Mouse (Mus musculus): ENCODE data around the gene Prune2. TPM values are rescaled to one million over a fixed set of nuclear protein-coding genes. Genes with fewer than 3 reads are reported as not detected.

Prune2 gene
- polyA plus RNA-seq, 1 experiment, result 0.22 TPM

GRCm38 (mm10) chr19:16963178-16963577 lies 7.3 kb downstream of the Prune2 start:
- Histone ChIP-seq H3K27me3 (ENCODE audit: control insufficient read depth, insufficient read depth, low read length) (no peaks in the 10 kb centered on the region), H3K36me3 (ENCODE audit: control insufficient read depth, insufficient read depth, low read length) (no peaks in the 10 kb centered on the region), H3K4me3 (ENCODE audit: extremely low read depth, insufficient read depth, insufficient read length) (no peak overlapping the region), H3K4me1 (ENCODE audit: control insufficient read depth, insufficient read depth, insufficient read length) (no peaks in the 10 kb centered on the region), H3K27ac (ENCODE audit: insufficient read depth, low read length) (no peak overlapping the region)
- 85% methylated on average over 3 of the region's 3 CpGs for WGBS
- DNase-seq (ENCODE audit: low read depth in 1 of 2, low spot score in 2 of 2), result no peak
- TF ChIP-seq CTCF (IDR thresholded peaks at IDR 0.05; ENCODE audit: extremely low read depth, insufficient read depth, insufficient read length, insufficient replicate concordance) (no peak), POLR2A (IDR thresholded peaks at IDR 0.05; ENCODE audit: low read depth, low read length) (no peak)

GRCm38 (mm10) chr19:16968768-16969167 lies 12.8 kb downstream of the Prune2 start:
- H3K27me3 ChIP-seq (ENCODE audit: control insufficient read depth, insufficient read depth, low read length), result no peaks in the 10 kb centered on the region
- no peak for DNase-seq (ENCODE audit: low read depth in 1 of 2, low spot score in 2 of 2)
- H3K4me1 ChIP-seq (ENCODE audit: control insufficient read depth, insufficient read depth, insufficient read length), result no peaks in the 10 kb centered on the region
- 87% methylated on average over 5 of the region's 5 CpGs for WGBS
- H3K27ac ChIP-seq (ENCODE audit: insufficient read depth, low read length), result no peak overlapping the region
- H3K36me3 ChIP-seq (ENCODE audit: control insufficient read depth, insufficient read depth, low read length), result no peaks in the 10 kb centered on the region
- no peak for TF ChIP-seq POLR2A (IDR thresholded peaks at IDR 0.05; ENCODE audit: low read depth, low read length)
- no peak for TF ChIP-seq CTCF (IDR thresholded peaks at IDR 0.05; ENCODE audit: extremely low read depth, insufficient read depth, insufficient read length, insufficient replicate concordance)
- no peak overlapping the region for H3K4me3 ChIP-seq (ENCODE audit: extremely low read depth, insufficient read depth, insufficient read length)

DNA sequence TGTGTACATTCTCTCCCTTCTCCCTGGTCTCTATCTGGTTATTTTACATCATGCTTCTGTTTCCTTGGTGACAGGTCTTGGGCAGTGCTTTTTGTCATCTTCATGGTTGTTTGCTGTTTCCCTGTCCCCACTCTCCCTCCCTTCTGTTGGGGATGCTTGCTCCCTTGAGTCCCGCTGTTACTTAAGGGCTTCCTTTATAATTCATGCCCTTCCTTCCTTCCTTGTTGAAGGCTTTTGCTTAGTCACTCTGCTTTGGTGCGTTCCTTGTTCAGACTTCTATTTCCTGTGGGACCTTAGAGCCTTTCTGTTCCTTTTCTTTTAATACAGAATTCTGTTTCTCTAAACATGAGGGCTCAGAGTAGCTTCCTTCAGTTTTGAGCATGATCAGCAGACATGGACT lies 14.7 kb downstream of the Prune2 start:
- DNase-seq (ENCODE audit: low read depth in 1 of 2, low spot score in 2 of 2), result no peak
- Histone ChIP-seq H3K36me3 (ENCODE audit: control insufficient read depth, insufficient read depth, low read length) (no peaks in the 10 kb centered on the region), H3K27me3 (ENCODE audit: control insufficient read depth, insufficient read depth, low read length) (no peaks in the 10 kb centered on the region), H3K4me1 (ENCODE audit: control insufficient read depth, insufficient read depth, insufficient read length) (no peaks in the 10 kb centered on the region), H3K27ac (ENCODE audit: insufficient read depth, low read length) (no peak overlapping the region), H3K4me3 (ENCODE audit: extremely low read depth, insufficient read depth, insufficient read length) (no peak overlapping the region)
- 0% methylated on average over 2 of the region's 2 CpGs for WGBS
- TF ChIP-seq POLR2A (IDR thresholded peaks at IDR 0.05; ENCODE audit: low read depth, low read length) (no peak), CTCF (IDR thresholded peaks at IDR 0.05; ENCODE audit: extremely low read depth, insufficient read depth, insufficient read length, insufficient replicate concordance) (no peak)

GRCm38 (mm10) chr19:16978910-16979309 lies 23.0 kb downstream of the Prune2 start:
- 16% methylated on average over 3 of the region's 3 CpGs for WGBS
- Histone ChIP-seq H3K27me3 (ENCODE audit: control insufficient read depth, insufficient read depth, low read length) (no peaks in the 10 kb centered on the region), H3K36me3 (ENCODE audit: control insufficient read depth, insufficient read depth, low read length) (no peaks in the 10 kb centered on the region), H3K4me1 (ENCODE audit: control insufficient read depth, insufficient read depth, insufficient read length) (no peaks in the 10 kb centered on the region), H3K27ac (ENCODE audit: insufficient read depth, low read length) (no peak overlapping the region), H3K4me3 (ENCODE audit: extremely low read depth, insufficient read depth, insufficient read length) (no peak overlapping the region)
- DNase-seq (ENCODE audit: low read depth in 1 of 2, low spot score in 2 of 2), result no peak
- TF ChIP-seq CTCF (IDR thresholded peaks at IDR 0.05; ENCODE audit: extremely low read depth, insufficient read depth, insufficient read length, insufficient replicate concordance), result no peak
- TF ChIP-seq POLR2A (IDR thresholded peaks at IDR 0.05; ENCODE audit: low read depth, low read length), result no peak

GRCm38 (mm10) chr19:16981743-16982142 lies 25.8 kb downstream of the Prune2 start:
- TF ChIP-seq CTCF (IDR thresholded peaks at IDR 0.05; ENCODE audit: extremely low read depth, insufficient read depth, insufficient read length, insufficient replicate concordance) (no peak), POLR2A (IDR thresholded peaks at IDR 0.05; ENCODE audit: low read depth, low read length) (no peak)
- no peak for DNase-seq (ENCODE audit: low read depth in 1 of 2, low spot score in 2 of 2)
- H3K36me3 ChIP-seq (ENCODE audit: control insufficient read depth, insufficient read depth, low read length), result no peaks in the 10 kb centered on the region
- no peaks in the 10 kb centered on the region for H3K4me1 ChIP-seq (ENCODE audit: control insufficient read depth, insufficient read depth, insufficient read length)
- H3K27ac ChIP-seq (ENCODE audit: insufficient read depth, low read length), result no peak overlapping the region
- H3K27me3 ChIP-seq (ENCODE audit: control insufficient read depth, insufficient read depth, low read length), result no peaks in the 10 kb centered on the region
- 93% methylated on average over 4 of the region's 4 CpGs for WGBS
- no peak overlapping the region for H3K4me3 ChIP-seq (ENCODE audit: extremely low read depth, insufficient read depth, insufficient read length)

DNA sequence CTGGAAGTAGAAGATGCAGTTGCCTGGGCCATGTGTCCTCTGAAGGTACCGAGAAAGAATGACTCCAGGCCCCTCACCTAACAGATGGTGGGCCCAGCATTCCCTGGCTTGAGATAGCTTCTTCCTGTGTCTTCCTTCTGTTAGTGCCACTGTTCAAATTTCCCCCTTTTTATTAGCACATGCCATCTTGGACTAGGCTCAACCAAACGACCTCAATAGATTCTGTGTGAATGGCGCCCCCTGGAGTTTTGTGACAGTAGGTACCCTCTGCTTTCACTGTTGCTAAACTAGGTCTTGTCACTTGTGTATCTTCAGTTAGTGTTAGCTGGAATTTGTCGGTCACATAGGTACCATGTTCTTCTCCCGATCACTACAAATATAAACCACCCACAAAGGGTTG lies 29.0 kb downstream of the Prune2 start:
- no peaks in the 10 kb centered on the region for H3K4me1 ChIP-seq (ENCODE audit: control insufficient read depth, insufficient read depth, insufficient read length)
- no peaks in the 10 kb centered on the region for H3K27me3 ChIP-seq (ENCODE audit: control insufficient read depth, insufficient read depth, low read length)
- no peak for TF ChIP-seq POLR2A (IDR thresholded peaks at IDR 0.05; ENCODE audit: low read depth, low read length)
- no peak for TF ChIP-seq CTCF (IDR thresholded peaks at IDR 0.05; ENCODE audit: extremely low read depth, insufficient read depth, insufficient read length, insufficient replicate concordance)
- 50% methylated on average over 5 of the region's 5 CpGs for whole genome bisulfite sequencing
- no peak overlapping the region for H3K4me3 ChIP-seq (ENCODE audit: extremely low read depth, insufficient read depth, insufficient read length)
- DNase-seq (ENCODE audit: low read depth in 1 of 2, low spot score in 2 of 2), result peak in 1 of 2 experiments; percentile 9
- no peak overlapping the region for H3K27ac ChIP-seq (ENCODE audit: insufficient read depth, low read length)
- H3K36me3 ChIP-seq (ENCODE audit: control insufficient read depth, insufficient read depth, low read length), result no peaks in the 10 kb centered on the region

DNA sequence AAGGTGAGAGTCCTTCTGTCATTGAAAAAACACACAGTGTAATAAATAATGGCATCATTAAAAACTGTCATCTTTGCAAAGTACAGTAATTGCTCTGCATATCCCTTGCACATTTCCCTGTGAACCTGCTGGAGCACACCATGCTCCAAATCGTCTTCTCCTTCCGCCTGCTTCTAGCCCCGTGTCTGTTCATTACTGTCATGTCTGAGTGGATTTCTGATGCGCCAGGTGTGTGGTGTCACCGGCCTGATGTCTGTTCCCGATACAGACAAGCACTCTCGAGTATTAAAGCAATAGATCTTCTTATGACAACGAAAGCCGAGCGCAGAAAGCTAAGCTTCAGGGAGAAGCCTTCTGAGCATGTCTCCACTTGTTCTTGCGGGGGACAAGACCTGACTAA lies 32.1 kb downstream of the Prune2 start:
- Histone ChIP-seq H3K4me3 (ENCODE audit: extremely low read depth, insufficient read depth, insufficient read length) (no peak overlapping the region), H3K27me3 (ENCODE audit: control insufficient read depth, insufficient read depth, low read length) (no peaks in the 10 kb centered on the region), H3K4me1 (ENCODE audit: control insufficient read depth, insufficient read depth, insufficient read length) (no peaks in the 10 kb centered on the region), H3K27ac (ENCODE audit: insufficient read depth, low read length) (no peak overlapping the region), H3K36me3 (ENCODE audit: control insufficient read depth, insufficient read depth, low read length) (no peaks in the 10 kb centered on the region)
- 88% methylated on average over 11 of the region's 11 CpGs for WGBS
- TF ChIP-seq POLR2A (IDR thresholded peaks at IDR 0.05; ENCODE audit: low read depth, low read length), result no peak
- no peak for TF ChIP-seq CTCF (IDR thresholded peaks at IDR 0.05; ENCODE audit: extremely low read depth, insufficient read depth, insufficient read length, insufficient replicate concordance)
- no peak for DNase-seq (ENCODE audit: low read depth in 1 of 2, low spot score in 2 of 2)

Data from spleen, adult 2 months (tissue).